Mouse (Mus musculus): ENCODE data around the gene Peli2.

The Peli2 gene

DNA sequence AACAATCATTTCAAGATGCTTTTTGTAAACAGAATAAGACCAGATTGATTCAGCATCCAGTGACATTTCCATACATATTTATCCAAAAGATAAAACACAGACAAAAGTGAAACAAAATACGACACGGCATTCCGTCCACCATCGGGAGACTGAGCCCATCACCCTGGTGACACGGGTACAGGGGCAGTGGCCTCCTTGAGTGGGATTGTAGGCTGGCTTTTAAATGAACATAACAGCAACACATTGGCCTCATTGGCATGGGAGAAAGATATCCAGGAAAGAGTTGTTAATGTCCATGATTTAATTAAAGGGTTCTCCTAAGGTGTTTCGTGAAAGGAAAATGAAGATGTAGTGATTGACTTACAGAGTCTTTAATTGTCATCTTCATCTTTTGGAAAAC is 5.3 kb downstream of the Peli2 start:
- DNase-seq (ENCODE audit: low spot score), result no peak

DNA sequence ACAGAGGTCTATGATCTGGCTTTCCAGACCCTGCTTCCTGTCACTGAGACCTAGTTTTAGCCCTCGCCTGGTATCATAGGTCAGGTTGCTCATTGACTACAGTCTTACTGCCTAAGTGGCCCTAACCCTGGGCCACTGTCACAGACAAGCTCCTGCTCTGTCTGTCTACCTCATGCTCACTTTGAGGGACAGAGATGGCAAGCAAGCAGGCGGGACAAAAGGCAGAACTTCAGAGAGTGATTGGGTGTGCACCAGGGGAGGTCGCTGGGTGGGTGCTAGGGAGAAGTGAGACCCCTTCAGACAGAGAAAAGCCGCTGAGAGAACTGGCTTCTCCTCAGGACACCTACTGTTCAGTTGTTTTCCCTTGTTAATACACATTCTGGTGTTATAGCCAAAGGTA is 6.3 kb downstream of the Peli2 start:
- DNase-seq (ENCODE audit: low spot score), result no peak

DNA sequence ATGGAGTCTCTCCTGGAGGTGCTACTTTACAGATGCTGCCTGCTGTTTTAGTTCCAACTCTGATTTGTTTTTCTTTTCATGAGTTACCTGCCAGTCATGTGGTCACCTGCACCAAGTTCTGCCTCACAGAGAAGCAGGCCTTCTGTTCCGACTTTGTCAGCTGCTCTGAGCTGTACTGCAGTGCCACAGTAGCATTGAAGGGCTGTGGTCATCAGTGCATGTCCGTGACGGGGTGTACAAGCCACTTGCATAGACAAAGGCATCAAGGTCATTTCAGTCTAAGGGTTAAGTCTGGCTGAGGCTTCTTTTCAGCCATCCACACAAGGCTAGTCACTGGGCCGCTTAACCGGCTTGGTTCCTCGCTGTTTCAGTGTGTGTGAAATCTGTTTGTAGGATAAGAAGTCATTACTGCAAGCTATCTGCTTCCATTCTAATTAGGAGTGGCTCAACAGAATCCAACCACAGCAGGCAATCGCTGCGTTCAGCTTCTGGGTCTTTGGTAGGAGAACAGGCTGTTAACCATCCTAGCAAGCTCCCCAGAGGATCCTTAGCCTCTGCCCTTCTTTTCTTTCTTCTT is 7.1 kb downstream of the Peli2 start:
- DNase-seq (ENCODE audit: low spot score), result no peak

DNA sequence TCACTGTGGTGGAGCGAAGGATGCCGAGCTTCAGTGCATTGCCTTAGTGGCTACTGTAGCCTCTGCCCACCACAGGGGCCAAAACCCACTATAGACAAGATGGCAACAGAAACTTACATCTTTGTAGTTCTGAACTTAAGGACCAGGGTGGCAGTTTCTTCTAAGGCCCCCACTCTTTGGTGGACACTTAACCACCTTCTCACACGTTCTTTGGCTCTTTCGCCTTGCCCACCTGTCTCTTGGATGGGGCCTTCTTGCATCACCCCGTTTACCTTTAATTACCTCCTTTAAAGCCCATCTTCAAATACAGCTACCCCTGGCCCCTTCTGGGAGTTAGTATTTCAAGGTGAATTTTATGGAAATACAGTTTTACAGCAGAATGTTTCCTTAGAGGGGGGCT is 8.1 kb downstream of the Peli2 start:
- DNase-seq (ENCODE audit: low spot score), result no peak

DNA sequence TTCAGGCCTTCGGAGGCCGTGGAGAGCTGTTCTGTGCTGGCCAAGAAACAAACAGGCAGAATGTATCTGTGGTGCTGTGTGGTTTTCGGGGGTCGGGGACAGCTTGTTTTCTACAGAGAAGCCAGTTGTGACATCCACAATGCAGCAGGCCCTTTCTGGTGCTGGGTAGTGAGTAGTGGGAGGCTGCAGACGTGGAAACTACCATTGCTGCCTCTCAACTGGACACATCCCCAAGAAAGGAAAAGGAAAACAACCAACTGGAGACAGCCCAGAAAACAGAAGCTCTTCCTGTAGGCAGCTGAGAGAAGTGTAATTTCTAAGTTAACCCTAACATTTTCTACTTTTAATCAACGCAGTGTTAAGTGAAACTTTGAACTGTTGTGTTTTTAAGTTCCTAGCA is 9.4 kb downstream of the Peli2 start:
- DNase-seq (ENCODE audit: low spot score), result no peak

DNA sequence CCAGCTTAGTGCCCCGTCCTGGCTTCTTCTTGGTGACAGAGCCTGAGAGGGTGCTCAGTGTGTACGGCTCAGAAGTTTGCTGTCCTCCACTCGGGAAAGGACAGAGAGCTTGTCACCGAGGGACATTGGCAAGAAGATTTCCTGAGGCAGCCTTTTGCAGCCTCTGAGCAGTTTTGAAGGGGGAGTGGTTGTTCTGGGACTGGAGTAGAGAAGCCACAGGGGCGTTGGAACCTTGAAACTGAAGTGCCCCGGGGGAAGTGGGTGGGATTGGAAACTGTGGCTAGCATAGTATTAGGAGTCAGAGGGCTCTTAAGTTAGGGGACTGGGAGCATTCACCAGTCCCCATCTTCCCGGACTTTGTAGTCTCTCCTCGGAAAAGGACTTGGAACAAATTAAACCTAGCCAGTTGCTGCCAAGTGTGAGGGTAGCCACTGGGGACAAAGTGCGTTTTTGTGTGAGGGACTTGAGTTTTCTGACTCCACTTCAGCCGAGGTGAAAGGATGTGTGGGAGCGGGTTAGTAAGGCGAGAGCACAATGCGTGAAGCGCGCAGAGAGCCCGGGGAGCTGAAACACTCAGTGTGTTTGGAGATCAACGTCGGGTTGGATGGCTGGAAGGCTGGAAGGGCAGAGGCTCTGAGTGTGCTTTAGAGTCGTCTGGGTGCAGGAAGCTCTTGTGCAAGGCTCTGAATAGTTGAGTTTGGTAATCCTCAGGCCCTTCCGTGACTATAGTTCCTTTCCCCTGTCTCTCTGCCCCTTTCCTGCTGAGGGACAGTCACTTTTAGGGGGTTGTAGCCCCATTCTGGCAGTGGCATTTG is 10.3 kb downstream of the Peli2 start:
- no peak for DNase-seq (ENCODE audit: low spot score)

DNA sequence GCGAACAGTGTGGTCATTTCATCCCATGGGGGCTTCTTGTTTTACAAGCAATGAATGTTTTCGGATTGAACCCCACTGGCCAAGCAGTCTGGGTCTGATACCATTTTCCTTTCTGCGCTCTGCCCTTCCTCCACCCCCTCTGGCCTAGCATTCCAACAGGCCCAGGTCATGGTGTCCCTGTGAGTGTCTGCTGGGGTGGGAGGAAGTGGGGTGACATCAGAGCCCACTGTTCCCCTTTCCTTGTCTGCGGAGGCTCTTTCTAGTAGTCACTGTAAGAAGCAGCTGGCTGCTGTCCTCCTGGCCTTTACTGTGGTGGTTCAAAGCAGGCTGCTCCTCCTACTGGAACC is 10.9 kb downstream of the Peli2 start:
- peak; percentile 35 for DNase-seq (ENCODE audit: low spot score)

DNA sequence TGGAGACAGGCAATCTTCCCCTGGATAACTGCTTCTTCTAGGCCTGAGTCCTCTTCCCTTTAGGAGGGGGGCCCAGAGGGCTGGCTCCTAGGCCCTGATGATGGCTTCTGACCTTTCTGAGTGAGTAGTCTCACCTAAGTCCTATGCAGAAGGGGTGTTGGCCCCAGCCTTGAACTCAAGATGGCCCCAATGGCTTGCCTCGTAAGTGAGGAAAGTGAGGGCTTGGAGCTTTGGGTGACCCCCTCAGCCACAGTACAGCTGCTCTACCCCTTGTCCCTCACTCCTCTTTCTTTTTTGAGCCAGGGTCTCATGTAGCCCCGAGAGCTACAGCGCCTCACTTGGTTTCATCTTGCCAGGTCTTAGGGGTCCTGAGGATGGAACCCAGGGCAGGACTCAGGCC is 11.6 kb downstream of the Peli2 start:
- DNase-seq (ENCODE audit: low spot score), result no peak

DNA sequence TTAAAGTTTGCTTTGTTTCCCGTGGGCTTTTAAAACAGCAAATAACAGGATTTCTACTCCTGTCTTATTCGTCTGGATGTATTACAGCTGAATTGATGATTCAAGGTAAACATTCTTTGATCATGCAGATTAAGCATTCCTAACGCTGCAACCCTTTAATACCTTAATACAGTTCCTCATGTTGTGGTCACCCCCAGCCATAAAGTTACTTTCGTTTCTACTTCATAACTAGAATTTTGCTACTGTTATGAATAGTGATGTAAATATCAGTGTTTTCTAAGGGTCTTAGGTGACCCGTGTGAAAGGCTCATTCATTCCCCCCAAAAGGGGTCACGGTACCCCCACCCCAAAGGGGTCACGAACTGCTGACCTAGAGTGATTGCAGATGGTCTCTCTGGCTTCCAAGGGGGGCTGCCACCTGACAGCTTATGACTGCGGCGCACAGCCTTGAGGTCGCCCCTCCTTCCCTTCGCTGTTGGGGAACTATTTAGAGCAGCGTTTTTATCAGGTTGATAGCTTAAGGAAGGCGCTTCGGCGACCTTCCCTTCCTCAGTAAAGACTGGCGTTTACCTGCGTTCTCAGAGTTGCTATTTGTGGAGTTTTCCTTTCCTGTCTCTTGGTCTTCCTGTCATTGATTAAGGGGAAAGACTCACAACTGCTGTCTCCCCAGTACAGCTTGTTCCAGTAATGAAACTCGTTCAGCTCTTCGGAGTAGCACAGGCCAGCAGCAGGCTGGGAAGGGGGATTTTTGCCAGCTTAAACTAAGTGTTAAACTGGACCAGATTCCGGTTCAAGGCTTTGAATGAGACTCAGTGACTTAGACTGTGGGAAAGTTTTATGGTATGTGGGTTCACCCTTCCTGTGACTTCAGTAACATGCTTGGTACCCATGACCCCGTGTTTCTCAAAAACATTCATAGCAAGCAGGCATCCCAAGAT is 12.5 kb downstream of the Peli2 start:
- no peak for DNase-seq (ENCODE audit: low spot score)

DNA sequence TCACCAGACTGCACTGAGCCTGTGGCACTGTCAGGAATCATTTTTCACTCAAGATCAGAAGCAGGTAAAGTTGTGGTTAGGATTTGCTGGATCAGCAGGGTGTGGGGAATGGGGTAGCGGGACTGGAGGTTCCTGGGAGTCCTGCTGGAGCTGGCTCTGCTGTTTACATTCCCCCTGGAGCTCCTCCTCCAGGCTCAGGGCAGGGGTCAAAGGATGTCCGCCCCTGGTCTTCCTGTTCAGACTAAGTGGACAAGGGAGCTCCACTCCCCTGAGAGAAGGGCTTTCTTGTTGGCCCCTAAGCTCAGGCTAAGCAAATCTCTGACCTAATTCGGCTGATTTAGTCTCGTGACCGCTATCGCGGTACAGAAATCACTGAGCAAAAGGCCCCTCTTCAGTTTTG is 13.7 kb downstream of the Peli2 start:
- DNase-seq (ENCODE audit: low spot score), result no peak

DNA sequence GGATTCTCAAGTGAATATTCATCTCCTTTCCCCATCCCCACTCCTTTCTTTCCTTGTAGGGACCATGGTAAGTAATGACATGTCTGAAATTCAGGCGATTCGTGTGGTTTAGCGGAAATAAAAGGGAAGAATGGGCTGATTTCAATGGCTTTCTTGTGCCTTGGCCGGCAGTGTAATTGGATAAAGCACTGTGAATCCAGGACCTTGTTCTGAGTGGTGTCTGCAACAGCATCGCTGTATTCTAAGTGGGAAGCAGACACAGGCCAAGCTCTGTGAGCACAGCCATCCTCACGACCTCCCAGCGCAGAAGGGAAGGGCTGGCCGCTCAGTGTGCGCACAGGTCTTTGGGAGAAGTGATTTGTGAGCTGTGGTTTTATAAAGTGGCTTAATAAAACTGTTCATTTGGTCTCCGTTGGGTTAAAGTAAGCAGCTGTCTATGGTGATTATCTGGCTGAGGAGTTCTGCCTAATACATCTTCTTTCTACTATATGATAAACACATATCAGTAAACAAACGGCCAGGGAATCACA is 15.3 kb downstream of the Peli2 start:
- DNase-seq (ENCODE audit: low spot score), result no peak

DNA sequence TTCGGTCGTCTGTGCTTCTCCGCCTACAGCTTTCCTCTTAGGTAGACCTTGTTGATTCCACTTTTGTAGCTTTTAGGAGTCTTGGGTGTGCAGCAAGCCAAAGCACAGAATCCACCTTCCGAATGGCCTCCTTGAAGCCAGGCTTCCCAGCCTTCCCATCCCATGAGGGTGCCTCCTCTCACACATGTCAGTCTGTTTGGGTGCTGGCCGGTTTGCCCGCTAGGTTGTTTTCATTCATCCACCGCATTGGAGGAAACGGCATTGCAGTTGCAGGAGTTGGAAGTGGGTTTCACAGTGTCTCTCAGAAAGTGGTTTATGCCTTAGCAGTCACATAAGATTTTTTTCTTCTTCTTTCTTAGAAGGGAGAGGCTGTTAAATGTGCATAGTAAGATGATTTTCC is 17.1 kb downstream of the Peli2 start:
- DNase-seq (ENCODE audit: low spot score), result no peak

DNA sequence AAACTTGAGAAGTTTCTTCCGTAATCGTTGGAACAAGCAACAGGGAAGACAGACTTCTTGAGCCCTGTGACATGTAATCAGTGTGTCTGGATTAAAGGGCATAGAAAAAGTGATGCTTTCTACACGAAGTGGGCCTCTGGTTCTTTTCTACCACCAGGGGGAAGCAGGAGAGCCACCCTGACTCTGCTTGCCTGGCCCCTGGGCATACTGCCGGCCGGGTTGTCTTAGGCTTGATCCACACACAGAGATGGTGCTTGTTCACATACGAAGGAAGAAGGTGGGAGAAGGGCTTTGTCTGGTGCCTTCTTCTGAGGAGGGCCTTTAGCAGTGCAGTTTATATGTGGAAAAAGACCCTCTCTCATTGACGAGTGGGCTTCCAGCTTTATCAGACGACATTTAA is 17.5 kb downstream of the Peli2 start:
- DNase-seq (ENCODE audit: low spot score), result no peak

DNA sequence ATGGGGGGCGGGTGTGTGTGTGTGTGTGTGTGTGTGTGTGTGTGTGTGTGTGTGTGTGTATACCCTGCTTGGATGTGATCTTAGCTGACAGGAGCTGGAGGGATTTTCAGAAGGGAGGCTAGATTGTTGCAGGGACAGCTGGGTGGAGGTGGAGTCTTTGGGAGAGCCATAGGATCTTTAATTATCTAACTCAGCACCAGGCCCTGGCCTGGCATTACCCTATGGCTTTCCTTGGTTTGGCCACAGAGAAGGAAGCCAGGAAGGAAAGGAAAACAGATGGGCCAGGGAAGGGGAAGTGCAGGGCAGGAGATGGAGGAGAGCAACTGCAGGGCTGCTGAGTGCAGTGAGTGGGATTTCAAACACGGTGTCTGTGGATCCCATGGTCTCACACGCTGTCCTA is 18.8 kb downstream of the Peli2 start:
- no peak for DNase-seq (ENCODE audit: low spot score)

DNA sequence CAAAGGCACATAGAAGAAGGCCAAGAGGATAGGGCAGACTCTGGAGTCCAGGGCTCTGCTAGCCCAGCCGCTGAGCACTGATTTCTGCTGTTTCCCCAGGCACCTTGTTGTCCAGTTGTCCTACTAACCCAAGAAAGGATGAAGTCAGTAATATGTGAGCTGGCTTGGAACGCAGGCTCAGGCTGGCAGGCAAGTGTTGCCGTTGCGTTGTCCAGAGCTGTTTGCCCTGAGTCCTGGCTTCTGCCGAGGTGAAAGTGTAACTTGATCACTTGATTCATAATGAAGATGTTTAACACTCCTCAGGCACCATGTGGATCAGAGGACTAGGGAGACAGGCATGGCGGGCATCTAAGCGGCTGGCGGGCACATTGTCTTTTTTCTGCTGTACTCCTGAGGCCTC is 21.1 kb downstream of the Peli2 start:
- no peak for DNase-seq (ENCODE audit: low spot score)

DNA sequence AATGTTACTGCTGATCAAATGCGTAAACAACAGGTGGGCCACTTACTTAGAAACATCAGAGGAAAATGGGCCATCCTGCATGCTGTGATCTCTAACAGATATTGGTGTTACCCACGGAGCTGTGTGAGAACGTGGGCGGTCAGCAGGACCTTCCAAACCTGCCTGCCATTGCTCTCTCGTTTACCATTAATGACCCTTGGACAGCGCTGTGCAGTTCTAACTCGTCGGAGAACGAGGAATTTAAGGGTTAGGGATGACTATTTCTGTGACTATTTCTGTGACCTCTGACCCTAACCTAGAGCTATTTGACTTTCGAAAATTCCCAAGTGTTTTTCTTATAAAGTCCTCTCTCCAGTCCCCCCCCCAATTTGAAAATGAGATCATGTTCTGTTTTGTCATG is 22.1 kb downstream of the Peli2 start:
- DNase-seq (ENCODE audit: low spot score), result no peak

DNA sequence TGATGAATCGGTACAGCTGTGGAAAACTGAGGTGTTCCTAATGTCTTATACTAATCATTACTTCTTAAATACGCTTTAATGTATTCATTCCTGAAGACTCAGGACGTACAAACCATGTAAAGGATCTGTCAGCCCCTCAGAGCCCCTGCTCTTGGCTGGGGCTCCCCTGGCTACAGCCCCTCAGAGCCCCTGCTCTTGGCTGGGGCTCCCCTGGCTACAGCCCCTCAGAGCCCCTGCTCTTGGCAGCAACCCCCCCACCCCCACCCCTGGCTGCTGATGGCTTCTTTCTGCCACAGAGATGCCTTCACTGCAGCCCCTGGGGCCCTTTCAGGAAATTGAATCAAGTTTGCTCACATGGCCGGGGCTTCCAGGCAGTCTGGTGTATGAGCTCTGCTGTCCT is 22.5 kb downstream of the Peli2 start:
- DNase-seq (ENCODE audit: low spot score), result no peak

DNA sequence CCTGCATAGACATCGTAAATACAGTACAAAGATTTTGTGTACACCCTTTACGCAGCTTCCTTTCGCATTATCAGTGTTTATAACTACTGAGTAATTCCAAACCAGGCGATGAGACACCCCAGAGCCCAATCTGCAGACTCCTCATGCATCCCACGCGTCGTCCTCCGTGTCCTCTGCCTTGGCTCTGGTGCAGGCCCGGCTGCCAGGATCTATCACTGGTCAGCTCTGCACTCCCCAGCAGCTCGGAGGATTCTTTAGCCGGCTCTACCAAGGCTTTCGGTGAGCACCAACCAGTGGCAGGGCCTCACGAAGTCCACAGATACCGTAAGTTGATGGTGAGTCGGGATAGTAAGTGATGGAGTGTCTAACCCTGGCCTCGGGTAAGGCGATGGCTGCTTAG is 23.7 kb downstream of the Peli2 start:
- peak; percentile 58 for DNase-seq (ENCODE audit: low spot score)

DNA sequence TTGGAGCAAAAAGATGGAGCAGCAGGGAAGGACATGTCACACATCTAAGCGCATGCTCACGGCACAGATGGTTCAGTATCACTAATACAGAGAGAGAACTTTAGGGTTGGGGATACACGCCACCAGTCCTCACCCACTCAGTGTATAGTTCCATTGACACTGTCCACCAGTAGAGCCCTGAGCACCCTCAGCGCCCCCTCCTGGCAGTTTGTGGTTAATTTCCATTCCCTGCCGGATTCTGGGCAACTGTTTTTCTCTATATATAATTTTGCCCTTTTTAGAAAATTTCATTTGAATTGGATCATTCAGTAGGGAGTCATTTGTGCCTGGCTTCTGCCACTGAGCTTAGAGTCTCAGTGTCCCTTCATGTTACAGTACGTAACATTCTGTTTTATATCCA is 27.1 kb downstream of the Peli2 start:
- DNase-seq (ENCODE audit: low spot score), result no peak

DNA sequence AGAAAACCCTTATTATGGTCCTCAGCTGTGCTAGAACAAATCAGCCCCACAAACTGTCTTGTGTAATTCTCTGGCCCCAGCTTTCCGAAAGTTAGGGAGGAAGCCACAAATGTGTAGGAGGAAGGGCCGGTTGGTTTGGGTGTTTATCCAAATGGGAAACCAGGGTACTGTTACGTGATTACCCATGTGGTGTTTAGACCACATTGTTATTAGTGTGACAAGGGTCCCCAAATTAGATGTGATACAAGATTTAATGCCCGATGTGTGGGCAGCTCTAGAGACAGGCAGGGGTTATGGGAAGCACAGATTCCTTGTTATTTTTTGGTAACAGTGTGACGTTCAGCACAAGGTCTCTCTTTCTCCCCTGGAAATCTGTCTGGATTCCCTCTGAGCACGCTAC is 28.0 kb downstream of the Peli2 start:
- no peak for DNase-seq (ENCODE audit: low spot score)

DNA sequence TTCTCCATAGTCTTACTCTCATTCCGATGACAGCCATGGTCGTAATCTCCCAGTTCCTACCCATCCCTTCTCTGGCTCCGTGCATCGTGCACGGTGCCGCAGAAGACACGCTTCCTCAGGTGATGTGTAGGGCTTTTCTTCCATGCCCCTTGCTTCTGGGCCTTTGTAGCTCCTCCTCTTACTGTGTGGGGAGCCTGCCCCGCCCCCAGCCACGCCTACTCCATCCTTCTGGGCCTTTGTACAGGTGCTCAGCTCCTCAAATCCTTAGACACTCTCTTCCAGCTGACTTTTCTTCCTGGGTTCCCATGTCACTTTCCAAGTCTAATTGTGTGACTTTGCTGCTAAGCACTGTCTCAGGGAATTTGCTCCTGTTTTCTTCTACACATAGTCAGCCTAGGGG is 28.7 kb downstream of the Peli2 start:
- no peak for DNase-seq (ENCODE audit: low spot score)

DNA sequence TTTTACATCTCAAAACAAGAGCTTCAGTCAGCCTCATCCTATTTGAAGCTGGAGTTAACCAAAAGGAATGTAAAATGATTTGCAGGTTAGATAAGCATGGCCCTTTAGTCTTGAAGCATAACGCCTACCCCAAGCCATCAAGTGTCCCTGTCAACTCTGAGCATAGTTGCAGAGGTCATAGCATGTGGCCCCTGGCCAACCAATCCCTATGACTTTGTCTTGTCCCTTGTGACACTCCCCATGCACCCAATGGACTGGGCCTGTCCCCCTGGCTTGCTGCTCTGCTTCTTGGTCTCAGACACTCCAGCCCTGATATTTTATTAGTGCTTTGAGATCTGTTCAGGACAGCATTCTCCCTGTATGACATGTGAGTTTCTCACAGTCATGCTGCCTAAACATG is 30.3 kb downstream of the Peli2 start:
- DNase-seq (ENCODE audit: low spot score), result no peak

DNA sequence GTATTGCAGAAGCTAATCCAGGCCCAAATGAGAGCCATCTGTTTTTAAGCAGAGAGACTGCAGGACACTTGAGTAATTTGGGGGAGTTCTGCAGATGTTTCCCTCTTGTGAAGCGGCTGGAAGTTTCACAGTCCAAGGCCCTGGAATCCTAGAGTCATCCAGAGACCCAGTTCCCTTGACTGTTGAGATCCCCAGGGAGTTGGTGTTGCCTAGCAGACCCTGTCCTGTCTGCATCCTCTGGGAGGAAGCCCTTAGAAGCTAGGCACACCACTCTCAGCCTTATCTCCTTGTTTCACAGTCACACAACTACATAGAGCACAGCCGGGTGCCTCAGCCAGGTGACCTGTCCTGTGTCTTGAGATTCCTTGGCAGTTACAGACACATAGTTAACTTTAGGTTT is 30.9 kb downstream of the Peli2 start:
- DNase-seq (ENCODE audit: low spot score), result no peak

Measured in ovary, adult 18-20 months (tissue).